Mouse (Mus musculus): ENCODE measurements around the gene Zfp513.

DNA sequence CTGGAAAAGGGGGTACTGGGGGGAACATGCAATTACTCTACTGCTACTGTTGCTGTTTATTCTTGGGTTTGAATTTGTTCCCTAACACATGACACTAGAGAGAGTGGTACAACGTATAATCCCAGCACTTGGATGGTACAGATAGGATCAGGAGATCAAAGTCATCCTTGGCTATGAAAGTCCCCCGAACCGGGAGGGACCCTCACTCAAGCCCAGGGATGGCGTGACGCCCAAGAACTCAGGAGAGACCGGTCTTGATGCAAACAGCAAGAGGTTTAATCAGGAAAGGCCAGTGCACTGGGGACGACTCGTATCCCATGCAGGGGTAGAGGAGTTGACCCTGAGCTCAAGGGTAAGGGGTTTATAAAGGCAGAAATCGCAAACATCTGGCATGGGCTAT, 20.6 kb upstream of the Zfp513 start:
- TF ChIP-seq CTCF (conservative IDR thresholded peaks at IDR 0.05; ENCODE audit: insufficient read depth, insufficient read length, low read depth, low read length) (no peak), POLR2A (IDR thresholded peaks at IDR 0.05; ENCODE audit: low read depth, low read length) (no peak)
